Mouse (Mus musculus): ENCODE measurements at regions not wholly inside any gene's neighbourhood (a gene's known extent, or its start where the extent isn't known, plus 50 kb on each side); places are given as distances from the start of the nearest gene placed in this dataset.

GRCm38 (mm10) chr4:105555941-105556340, 233.7 kb upstream of the Gm12728 start:
- DNase-seq (ENCODE audit: low spot score in 2 of 2), result no peak

GRCm38 (mm10) chr4:105557396-105557795, 232.3 kb upstream of the Gm12728 start:
- DNase-seq (ENCODE audit: low spot score in 2 of 2), result no peak

- DNase-seq (ENCODE audit: low spot score in 2 of 2), result no peak
Measured at GRCm38 (mm10) chr4:105560055-105560454, 229.6 kb upstream of the Gm12728 start.

GRCm38 (mm10) chr4:105560781-105561180, 228.9 kb upstream of the Gm12728 start:
- no peak for DNase-seq (ENCODE audit: low spot score in 2 of 2)

GRCm38 (mm10) chr4:105561611-105562010, 228.1 kb upstream of the Gm12728 start:
- DNase-seq (ENCODE audit: low spot score in 2 of 2), result no peak

- DNase-seq (ENCODE audit: low spot score in 2 of 2), result no peak
Measured at GRCm38 (mm10) chr4:105565796-105566195, 223.9 kb upstream of the Gm12728 start.

GRCm38 (mm10) chr4:105566513-105567457, 222.9 kb upstream of the Gm12728 start:
- DNase-seq (ENCODE audit: low spot score in 2 of 2), result no peak

- DNase-seq (ENCODE audit: low spot score in 2 of 2), result no peak
Measured at GRCm38 (mm10) chr4:105569671-105570070, 220.0 kb upstream of the Gm12728 start.

GRCm38 (mm10) chr4:105575550-105575949, 214.1 kb upstream of the Gm12728 start:
- DNase-seq (ENCODE audit: low spot score in 2 of 2), result no peak

- DNase-seq (ENCODE audit: low spot score in 2 of 2), result no peak
Measured at GRCm38 (mm10) chr4:105580987-105581386, 208.7 kb upstream of the Gm12728 start.

- no peak for DNase-seq (ENCODE audit: low spot score in 2 of 2)
Measured at GRCm38 (mm10) chr4:105584329-105584925, 205.2 kb upstream of the Gm12728 start.

GRCm38 (mm10) chr4:105603661-105604060, 186.0 kb upstream of the Gm12728 start:
- no peak for DNase-seq (ENCODE audit: low spot score in 2 of 2)

- no peak for DNase-seq (ENCODE audit: low spot score in 2 of 2)
Measured at GRCm38 (mm10) chr4:105604607-105605006, 185.1 kb upstream of the Gm12728 start.

GRCm38 (mm10) chr4:105606731-105607130, 182.9 kb upstream of the Gm12728 start:
- DNase-seq (ENCODE audit: low spot score in 2 of 2), result no peak

GRCm38 (mm10) chr4:105610917-105611316, 178.8 kb upstream of the Gm12728 start:
- DNase-seq (ENCODE audit: low spot score in 2 of 2), result no peak

GRCm38 (mm10) chr4:105614390-105614789, 175.3 kb upstream of the Gm12728 start:
- DNase-seq (ENCODE audit: low spot score in 2 of 2), result no peak

GRCm38 (mm10) chr4:105626371-105627320, 163.0 kb upstream of the Gm12728 start:
- no peak for DNase-seq (ENCODE audit: low spot score in 2 of 2)

- no peak for DNase-seq (ENCODE audit: low spot score in 2 of 2)
Measured at GRCm38 (mm10) chr4:105629581-105629980, 160.1 kb upstream of the Gm12728 start.

- no peak for DNase-seq (ENCODE audit: low spot score in 2 of 2)
Measured at GRCm38 (mm10) chr4:105630595-105631369, 158.9 kb upstream of the Gm12728 start.

GRCm38 (mm10) chr4:105632581-105633358, 156.9 kb upstream of the Gm12728 start:
- DNase-seq (ENCODE audit: low spot score in 2 of 2), result no peak
